Mouse (Mus musculus) left cerebral cortex, adult 2 months (tissue): ENCODE measurements around the gene Tmod2. TPM values are rescaled to one million over a fixed set of nuclear protein-coding genes. Genes with fewer than 3 reads are reported as not detected.
"Not testable (repeated sequence)": the region's sequence is repeated elsewhere in the genome, so short reads cannot be mapped to it uniquely, and the experiment has no call there.

Source experiments
- DNase-seq, 2 experiments: peaks; one replicate each; pipeline ENCODE4 v3.0.0; 2021 to 2022; ENCODE audit warnings: low spot score in 2 of 2, mixed read lengths in 1 of 2; ENCODE audit errors: extremely low spot score in 1 of 2
- H3K27ac ChIP-seq: fragments of 200-600 bp; 2 replicates; pipeline ENCODE4 v1.8.1; 2022
- H3K4me3 ChIP-seq: fragments of 200-600 bp; 2 replicates; pipeline ENCODE4 v1.8.1; 2022
- CTCF ChIP-seq: fragments of 200-600 bp; IDR thresholded peaks from 2 replicates; pipeline ENCODE4 v1.8.1; 2022; ENCODE audit warnings: antibody characterized with exemption, mild to moderate bottlenecking, moderate library complexity
- intact Hi-C: fragments of 180-260 bp; cut with DNase I; formaldehyde crosslinking; loops from one replicate; pipeline ENCODE4 v1.15.1; 2025
- total RNA-seq, 2 experiments: library from RNA; stranded (reverse); gene quantifications; 2 replicates each; pipeline ENCODE4 v1.2.3; 2021

Gene Tmod2
- total RNA-seq, 2 experiments from 2014 or later = 354 to 358 TPM

DNA sequence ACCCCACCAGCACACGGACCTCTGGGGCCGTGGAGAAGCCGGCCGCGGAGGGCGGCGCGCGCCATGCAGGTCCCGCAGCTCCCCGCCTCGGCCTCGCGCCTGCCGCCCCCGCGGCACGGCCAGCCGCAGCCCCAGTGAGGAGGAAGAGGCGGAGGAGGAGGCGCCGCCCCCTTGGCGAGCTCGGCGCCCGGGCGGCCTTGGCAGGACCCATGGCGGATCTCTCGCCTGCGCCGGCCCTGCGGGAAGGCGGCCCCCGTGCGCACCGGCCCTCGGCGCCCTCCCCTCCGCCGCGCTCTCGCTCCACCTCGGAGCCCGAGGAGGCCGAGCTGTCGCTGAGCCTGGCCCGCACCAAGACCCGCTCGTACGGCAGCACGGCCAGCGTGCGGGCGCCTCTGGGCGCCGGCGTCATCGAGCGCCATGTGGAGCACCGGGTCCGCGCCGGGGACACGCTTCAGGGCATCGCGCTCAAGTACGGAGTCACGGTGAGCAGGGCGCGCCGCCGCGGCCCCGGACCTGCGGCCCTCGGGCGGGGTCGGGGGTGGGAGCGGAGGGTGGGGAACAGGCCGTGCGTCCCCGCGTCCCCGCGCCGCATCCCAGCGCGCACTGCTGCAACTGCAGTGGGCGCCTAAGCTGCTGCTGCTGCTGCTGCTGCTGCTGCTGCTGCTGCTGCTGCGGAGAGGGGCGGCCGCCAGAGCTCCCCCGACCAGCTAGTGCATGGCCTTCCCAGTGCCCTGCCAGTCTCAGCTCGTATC is 14.6 kb upstream of the Tmod2 start, which contains the start of gene Lysmd2:
TSS of gene Lysmd2 (plus strand) at position 186 of the 752 bp plus-strand sequence.
- no peak for TF ChIP-seq CTCF
- intact Hi-C loops = loop anchor here (1.0 to 5.0 kb wide), 2 partner anchors 14 to 57 kb away; partner anchors contain the start of genes Scg3 and Tmod2
- Histone ChIP-seq H3K27ac (peak within 1 kb of the TSS; percentile 96), H3K4me3 (peak within 1 kb of the TSS; percentile 78)
- DNase-seq = peak; percentile 70 to 76

GRCm38 (mm10) chr9:75624983-75625555 is 13.9 kb upstream of the Tmod2 start:
- intact Hi-C loops = loop anchor here (1.0 to 5.0 kb wide), 2 partner anchors 14 to 57 kb away; partner anchors contain the start of genes Scg3 and Tmod2
- no peak for DNase-seq
- Histone ChIP-seq H3K27ac (peak overlapping the region; percentile 96), H3K4me3 (peak overlapping the region; percentile 78)
- no peak for TF ChIP-seq CTCF

DNA sequence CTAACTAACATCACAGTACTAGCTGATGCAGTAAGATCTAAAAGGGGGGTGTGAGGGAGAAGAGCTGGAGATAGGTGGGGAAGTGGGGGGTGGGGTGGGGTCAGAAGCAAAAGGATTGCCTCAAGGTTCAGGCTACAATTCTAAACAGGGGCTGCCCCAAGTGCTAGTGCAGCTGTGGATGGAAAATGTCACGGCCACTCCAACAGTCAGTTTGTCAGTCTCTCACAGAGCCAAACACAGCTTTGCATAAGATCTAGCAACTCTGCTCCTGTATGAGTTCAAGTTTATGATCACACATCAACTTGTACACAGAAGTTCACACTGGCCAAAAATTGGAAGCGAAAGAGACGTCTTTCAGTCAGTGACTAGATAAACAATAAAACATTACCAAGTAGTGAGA is 10.3 kb upstream of the Tmod2 start:
- H3K4me3 ChIP-seq = no peak overlapping the region
- no peak for DNase-seq
- intact Hi-C loops = no loop called here
- TF ChIP-seq CTCF = no peak
- no peak overlapping the region for H3K27ac ChIP-seq

DNA sequence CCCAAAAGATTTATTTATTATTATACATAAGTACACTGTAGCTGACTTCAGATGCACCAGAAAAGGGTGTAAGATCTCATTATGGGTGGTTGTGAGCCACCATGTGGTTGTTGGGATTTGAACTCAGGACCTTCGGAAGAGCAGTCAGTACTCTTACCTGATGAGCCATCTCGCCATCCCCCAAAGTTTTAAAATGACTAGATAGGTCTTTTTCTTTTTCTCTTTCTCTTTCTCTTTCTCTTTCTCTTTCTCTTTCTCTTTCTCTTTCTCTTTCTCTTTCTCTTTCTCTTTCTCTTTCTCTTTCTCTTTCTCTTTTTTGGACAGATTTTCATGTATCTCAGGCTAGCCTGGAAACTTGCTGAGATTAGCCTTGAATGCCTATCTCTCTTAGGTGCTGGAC is 8.6 kb upstream of the Tmod2 start:
- H3K27ac ChIP-seq, DNase-seq, intact Hi-C loops, H3K4me3 ChIP-seq: not testable (repeated sequence)

DNA sequence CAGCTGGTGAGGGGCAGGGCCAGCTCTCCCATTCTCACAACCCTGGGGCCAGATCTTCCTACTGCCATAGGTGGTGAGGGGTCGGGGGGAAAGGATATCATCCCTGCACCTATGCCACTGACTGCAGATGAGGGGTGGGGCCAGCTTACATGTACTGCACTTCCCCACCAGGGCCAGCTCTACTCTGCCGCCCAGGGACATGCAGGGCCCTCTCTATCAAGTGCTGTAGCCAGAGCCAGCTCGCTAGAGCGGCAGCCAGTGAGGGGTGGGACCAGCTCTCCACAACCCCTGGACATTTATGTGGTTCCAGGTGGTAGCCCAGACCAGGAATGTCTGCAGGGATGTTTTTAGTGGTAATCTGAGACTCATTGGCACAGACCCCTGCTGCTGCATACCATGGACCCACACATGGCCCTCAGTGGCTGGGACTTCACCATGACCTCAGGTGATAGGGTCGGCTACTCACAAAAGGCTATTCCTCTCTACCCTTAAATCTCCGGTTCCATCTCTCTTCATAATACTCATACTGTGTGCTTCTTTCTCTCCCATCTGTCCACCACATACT is 7.8 kb upstream of the Tmod2 start:
- TF ChIP-seq CTCF = no peak
- Histone ChIP-seq H3K4me3 (no peak overlapping the region), H3K27ac (no peak overlapping the region)
- intact Hi-C loops = no loop called here
- no peak for DNase-seq

DNA sequence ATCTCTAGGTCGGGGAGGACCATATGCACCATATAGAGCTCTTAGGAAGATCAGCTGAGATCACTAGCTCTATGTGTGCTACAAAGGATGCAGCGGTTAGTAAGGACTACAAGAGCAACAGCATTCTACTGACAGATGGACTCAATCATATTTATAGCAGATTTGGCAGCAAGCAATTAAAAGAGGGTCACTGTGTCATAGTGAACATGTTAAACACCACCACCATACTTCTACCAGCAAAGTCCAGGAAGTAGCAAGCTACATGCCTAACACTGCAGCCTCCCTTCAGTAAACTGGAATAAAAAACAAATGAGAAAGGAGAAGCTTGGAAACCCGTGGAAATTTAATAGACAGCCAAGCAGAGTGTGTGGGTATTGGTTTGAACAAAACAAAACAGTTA is 5.4 kb upstream of the Tmod2 start:
- no peak for DNase-seq
- TF ChIP-seq CTCF = no peak
- intact Hi-C loops = no loop called here
- H3K4me3 ChIP-seq = no peak overlapping the region
- no peak overlapping the region for H3K27ac ChIP-seq

DNA sequence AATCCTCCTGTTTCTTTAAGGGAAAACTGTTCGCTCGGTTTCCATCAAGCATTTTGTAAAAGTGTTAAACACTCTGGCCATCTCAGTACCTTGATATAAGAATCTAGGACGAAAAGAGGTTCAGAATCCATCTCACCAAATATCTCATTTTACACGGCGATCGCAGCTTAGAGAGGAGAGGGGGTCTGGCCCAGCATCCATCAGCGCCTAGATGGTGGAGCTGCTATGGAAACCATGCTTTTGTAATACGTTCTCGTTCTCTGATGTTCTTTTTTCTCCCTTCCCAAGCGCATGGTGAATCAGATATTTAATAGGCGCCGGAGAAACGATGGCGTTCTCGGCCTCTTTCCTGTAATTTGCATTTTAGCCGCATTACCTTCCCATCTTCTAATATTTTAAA is 1.2 kb downstream of the Tmod2 start:
- no peak for TF ChIP-seq CTCF
- Histone ChIP-seq H3K27ac (peak overlapping the region; percentile 89), H3K4me3 (peak overlapping the region; percentile 96)
- intact Hi-C loops = no loop called here
- no peak for DNase-seq

- Histone ChIP-seq H3K4me3 (peak overlapping the region; percentile 96), H3K27ac (peak overlapping the region; percentile 89)
- no peak for DNase-seq
- no peak for TF ChIP-seq CTCF
- intact Hi-C loops = no loop called here
Observed at GRCm38 (mm10) chr9:75609505-75609904, 1.6 kb downstream of the Tmod2 start.

DNA sequence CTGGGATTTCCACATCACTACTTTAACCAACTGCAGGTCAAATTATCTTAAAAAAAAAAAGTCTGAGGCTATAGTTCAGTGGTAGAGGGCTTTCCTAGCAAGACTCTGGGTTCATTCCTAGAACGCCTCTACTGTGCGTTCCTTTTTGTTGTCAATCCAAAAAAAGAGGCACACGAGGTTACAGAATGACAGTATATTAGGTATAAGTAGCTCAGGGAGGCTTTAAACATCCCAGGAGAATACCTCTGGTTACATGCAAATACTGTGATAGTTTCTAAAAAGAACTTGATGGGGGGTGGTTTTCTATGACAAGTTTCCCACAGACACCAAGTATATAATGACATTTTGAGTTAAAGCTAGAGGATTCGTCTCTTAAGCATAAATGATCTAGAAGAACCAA is 3.6 kb downstream of the Tmod2 start:
- no peak overlapping the region for H3K27ac ChIP-seq
- intact Hi-C loops = no loop called here
- no peak for DNase-seq
- no peak overlapping the region for H3K4me3 ChIP-seq
- TF ChIP-seq CTCF = no peak

DNA sequence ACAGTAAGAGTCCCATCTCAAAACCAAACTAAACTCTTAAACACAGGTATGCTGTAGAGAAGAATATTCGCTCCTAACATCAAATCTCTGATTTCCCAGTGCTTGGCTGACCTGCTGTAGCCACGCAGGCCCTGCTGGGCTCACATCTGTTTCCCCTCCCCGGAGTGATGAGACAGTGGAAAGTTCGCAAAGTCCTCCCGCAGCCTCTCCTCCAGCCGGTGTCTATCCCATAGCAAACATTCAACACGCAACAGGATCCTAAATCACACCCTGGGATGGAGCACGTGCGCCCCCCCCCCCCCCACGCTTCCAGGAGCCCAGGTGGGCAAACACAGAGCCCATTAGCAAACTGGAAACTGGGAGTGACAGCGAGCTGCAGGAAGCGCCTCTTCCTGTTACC is 9.6 kb downstream of the Tmod2 start:
- intact Hi-C loops = no loop called here
- no peak overlapping the region for H3K4me3 ChIP-seq
- DNase-seq = no peak
- H3K27ac ChIP-seq = no peak overlapping the region
- no peak for TF ChIP-seq CTCF

DNA sequence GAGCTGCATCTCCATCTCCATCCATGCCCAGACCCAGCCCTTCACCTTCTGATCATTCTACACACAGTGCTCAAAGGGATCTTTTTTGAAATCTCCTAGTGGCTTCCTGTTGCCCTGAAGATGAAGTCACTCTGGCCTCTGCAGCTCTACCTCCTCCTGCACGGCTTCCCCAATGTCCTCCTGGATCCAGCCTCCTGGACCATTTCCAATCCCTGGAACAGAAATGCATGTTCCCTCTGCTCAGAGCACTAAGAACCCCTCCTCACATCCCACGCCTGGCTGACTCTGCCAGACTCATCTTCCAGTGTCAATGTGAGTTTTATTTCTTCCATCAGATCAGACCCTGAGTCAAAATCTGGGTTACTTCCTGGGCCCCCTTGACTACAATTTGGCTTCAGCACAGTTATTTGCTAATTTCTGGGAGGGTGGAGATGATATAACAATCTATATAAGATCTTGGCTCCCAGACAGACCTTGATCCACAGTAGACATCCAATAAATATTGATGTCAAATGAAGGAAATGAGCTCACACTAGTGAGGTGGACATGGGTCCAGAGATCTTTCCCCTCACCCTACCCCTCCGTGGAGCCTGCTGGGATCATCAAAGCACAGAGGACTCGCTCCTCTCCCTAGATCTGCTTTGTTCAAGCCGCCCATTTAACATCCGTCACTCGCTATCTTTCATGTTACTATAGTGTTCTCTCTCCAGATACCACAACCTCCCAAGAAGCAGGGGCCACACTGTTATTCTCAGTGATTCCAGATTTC is 10.8 kb downstream of the Tmod2 start:
- H3K4me3 ChIP-seq = no peak overlapping the region
- H3K27ac ChIP-seq = peak overlapping the region; percentile 76
- peak in 1 of 2 experiments; percentile 41 for DNase-seq
- no peak for TF ChIP-seq CTCF
- intact Hi-C loops = no loop called here
